Mouse (Mus musculus) liver (tissue): ENCODE data around the gene Fam92b.

Experiments used
- DNase-seq: peaks from one replicate; pipeline ENCODE4 v3.0.0-alpha.2; 2020; ENCODE audit warnings: mixed read lengths

Fam92b gene

GRCm38 (mm10) chr8:120146051-120146450 is 31.2 kb downstream of the Fam92b start:
- no peak for DNase-seq

GRCm38 (mm10) chr8:120144652-120145301 is 32.5 kb downstream of the Fam92b start:
- DNase-seq = no peak

DNA sequence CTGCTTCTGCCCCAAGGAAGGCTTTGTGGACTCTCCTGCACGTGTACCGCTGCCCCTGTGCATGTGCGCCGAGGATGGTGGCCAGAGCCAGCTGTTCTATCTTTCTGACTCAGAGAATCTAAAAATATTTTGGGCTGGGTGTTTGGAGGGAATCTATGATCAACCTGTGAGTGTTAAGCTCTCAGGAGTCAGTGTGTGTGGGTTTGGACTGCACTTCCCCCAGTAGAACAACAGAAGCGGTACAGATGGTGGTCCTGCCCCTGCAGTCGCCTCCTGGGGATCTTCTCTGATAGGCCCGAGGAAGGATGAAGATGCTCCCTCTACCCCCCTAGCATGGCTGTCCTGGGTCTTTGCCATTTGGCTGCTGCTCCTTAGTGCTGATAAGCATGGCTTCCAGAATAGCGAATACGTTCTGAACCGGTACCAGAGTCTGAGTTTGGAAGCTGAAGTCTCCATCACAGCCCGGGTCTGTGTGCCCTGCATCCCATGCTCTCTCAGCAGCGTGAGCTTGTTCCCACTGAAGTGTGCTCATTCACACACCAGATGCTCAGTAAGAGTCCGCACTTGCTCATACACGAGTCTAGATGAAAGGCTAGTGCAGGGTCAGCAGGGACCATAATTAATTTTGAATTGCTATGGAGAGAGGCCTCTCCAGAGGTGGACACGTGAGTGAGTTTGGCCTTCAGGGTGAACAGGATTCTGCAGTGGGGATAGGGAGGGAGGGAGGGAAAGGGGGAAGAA is 33.2 kb downstream of the Fam92b start:
- DNase-seq = no peak

GRCm38 (mm10) chr8:120140769-120141168 is 36.5 kb downstream of the Fam92b start:
- no peak for DNase-seq

DNA sequence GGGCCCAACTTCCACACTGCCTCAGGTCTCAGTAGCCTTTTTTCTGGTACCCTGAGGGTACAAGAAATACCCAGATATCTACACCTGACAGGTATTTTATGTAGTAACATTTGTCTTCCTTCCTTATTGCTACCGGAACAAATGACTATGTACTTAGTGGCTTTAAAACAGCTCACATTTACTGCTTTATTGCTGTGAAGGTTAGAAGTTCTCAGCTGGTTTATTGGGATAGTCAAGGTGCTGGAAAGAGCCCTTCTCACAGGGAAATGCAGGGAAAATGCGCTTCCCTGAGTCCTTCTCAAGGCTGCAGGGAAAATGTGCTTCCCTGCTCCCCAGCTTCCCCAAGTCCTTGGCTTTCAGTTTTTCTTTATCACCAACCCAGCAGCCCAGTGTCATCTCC is 38.3 kb downstream of the Fam92b start:
- no peak for DNase-seq

DNA sequence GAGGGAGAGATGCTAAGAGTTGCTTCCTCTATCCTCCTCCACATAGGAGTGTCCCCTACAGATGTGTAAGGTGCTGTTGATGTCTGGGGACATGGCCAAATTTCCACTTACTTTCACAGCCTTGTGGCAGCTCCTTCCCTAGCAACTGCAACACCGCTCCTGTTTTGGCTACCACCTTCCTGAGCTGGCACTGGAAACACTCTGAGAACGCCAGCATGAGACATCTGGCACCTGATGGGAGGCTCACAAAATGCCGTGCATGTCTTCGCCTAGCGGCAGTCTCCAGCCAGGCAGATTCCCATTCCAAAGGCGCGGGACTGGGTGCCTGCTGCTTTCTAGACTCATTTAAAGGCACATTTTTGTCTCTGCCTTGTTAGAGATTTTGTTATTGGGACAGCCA is 40.6 kb downstream of the Fam92b start:
- DNase-seq = no peak

DNA sequence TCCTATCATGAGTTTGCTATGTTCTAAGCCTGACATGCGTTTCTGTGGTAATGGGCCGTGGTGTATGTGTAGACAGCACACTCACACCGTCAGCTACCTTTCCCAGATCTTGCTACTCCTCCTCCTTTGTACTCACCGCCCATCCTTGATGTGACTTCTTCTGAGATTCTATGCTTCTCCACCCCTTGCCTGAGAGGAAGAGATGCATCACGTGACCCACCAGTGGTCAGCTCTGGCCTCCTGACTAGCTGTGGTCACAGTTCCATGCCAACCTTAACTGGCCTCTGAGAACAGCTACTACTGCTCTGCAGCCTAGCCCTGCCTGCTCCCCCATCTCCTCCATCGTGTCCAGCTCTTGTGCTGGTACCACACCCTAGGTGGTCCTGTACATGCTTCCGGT is 41.6 kb downstream of the Fam92b start:
- DNase-seq = no peak

- DNase-seq = no peak
These were observed 44.1 kb downstream of the Fam92b start for GRCm38 (mm10) chr8:120133169-120133568.

DNA sequence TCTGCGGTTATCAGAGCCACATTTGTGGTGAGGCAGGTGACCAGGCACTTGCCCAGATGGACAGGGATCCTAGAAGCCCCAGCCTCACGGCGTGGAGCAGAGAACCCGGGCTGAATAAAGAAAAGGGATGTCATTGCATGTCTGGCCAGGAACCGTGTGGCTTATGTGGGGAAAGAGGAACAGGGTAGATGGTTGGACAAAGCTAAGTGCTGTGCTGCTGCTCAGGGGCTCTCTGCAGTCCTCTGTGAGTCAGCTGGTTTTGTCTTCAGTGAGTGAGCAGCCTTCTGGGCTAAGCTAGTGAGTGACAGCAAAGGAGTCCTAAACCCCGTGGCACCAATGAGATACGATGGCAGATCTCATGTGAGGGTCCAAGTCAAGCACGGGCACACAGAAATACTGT is 46.1 kb downstream of the Fam92b start:
- no peak for DNase-seq

DNA sequence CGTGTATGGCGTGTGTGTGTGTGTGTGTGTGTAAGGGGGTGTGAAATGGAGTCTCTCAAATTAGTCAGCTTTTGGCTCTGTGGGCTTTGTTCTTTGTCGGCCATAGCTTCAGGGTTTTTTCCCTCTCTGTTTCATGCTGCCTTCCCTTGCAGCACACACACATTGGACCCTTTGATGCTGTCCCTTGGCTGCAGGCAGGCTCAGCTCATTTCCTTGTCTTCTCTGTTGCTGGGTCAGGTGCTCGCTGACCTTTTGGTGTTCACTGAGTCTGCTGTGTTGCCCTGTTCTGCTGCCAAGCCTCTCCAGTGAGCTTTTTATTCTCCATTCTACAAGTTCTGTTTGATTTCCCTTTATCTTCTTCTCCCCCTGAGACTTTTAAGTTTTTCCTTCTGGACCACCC is 47.7 kb downstream of the Fam92b start:
- DNase-seq = no peak

DNA sequence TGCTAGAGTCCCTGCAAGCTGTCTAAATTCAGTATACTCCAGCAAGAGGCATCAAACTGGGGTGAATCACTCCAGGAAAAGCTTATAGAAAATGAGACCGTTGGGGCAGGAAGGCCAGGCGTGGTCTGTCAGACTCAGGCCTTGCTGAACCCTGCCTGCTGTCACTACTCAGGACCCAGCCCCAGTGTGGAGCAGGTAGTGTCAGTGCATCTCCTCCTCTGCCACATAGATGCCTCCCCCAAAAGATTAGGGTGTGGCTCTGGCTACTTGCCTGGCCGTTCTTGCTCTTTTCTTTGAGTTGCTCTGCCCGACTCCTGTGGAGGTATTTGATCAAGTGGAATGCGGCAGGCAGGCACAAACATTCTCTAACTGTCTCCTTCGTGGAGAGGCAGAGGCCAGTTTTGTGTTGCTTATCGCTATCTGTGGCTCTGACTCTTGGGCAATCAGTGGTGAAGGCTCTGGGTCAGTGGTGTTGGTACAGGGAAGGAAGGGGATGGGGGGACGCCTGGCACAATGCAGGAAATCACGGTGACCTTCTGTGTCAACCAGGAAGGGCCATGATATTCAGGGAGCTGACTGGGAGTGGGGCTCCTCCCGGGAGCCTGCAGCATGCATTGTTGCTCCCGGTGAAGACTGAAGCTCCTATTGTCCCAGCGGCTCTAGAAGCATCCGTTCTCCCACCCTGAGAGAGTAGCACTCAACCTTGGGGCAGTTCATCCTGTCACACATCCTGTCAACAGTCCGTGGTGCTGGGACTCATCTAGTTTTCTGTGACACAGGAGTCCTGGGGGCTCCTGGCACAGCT is 50.7 kb downstream of the Fam92b start:
- no peak for DNase-seq

GRCm38 (mm10) chr8:120124836-120125389 is 52.4 kb downstream of the Fam92b start:
- DNase-seq = no peak

- no peak for DNase-seq
These were observed 53.0 kb downstream of the Fam92b start for GRCm38 (mm10) chr8:120124261-120124660.

GRCm38 (mm10) chr8:120120951-120121350 is 56.3 kb downstream of the Fam92b start:
- DNase-seq = no peak

DNA sequence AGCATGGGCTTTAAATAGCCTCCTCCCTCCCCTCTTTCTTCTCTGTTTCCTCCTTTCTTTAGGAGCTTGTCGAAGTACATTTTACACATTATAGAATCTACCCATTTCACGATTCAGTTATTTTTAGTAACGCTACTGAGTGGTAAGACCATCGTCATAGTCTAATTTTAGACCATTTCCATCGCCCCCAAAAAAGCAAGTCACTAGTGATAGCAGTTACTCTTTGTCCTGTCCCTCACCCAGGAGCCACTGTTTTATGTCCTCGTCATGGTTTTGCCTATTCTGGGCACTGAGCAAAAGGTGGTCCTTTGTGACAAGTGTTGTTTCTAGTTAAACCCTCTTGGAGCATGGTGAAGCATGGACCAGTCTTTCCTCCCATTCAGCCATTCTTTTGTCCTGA is 57.3 kb downstream of the Fam92b start:
- DNase-seq = no peak

DNA sequence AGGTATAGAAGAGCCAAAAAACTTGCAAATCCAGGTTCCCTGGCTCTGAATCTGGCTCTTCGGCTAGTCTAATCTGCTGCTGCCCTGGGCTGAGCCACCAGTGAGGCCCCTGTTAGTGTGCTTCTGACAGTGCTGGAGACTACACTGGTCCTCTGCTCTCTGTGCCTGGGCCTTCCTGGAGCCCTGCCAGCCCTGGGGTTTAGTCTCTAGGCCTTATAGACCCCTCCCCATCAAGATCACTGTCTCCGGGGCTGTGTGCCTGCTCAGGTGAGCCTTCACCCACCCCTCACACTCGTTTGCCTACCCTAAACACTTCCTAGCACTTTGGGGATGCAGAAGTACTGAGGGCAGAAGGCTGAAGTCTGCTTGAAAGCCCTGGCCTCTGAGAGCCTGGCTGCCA is 57.8 kb downstream of the Fam92b start:
- DNase-seq = no peak

DNA sequence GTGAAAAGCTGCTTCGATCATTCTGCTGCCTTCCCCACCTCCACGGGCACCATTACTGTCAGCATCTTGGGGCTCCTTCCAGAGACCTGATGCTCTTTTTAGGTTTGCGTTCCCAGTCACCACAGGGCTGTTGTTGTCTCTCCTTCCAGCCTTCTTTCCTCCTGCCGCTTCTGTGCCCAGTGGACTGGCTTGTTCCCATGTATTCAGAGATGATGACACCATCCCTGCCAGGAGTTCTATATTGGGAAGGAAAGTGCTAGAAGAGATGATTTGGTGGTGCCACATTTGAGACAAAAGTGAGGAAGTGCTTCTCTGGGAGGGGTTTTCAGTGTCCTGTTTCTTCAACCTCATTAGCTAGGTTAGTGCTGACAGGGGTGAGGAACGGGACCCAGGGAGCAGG is 58.4 kb downstream of the Fam92b start:
- DNase-seq = no peak

DNA sequence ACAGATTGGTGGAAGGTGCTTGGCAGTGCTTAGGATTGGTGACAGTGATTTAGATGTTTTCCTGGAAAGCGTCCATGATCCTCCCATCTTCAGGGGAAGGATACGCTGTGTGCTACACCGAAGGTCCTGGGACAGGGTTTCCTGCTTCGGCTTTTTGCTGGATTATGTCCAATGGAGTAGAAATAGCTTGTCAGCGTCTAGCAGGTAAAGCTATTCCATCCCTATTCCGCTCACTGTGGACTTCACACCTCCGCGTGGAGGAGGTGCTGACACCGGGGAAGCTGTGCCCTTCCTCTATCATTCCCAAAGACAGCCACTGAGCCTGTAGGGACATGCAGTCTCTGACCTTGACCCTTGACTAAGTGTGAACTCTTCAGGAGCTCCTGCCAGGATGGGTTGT is 59.1 kb downstream of the Fam92b start:
- DNase-seq = no peak

GRCm38 (mm10) chr8:120116600-120116999 is 60.7 kb downstream of the Fam92b start:
- no peak for DNase-seq
